Comparison of ENCODE assay signal across 8 mouse cellular contexts in the genomic region with DNA sequence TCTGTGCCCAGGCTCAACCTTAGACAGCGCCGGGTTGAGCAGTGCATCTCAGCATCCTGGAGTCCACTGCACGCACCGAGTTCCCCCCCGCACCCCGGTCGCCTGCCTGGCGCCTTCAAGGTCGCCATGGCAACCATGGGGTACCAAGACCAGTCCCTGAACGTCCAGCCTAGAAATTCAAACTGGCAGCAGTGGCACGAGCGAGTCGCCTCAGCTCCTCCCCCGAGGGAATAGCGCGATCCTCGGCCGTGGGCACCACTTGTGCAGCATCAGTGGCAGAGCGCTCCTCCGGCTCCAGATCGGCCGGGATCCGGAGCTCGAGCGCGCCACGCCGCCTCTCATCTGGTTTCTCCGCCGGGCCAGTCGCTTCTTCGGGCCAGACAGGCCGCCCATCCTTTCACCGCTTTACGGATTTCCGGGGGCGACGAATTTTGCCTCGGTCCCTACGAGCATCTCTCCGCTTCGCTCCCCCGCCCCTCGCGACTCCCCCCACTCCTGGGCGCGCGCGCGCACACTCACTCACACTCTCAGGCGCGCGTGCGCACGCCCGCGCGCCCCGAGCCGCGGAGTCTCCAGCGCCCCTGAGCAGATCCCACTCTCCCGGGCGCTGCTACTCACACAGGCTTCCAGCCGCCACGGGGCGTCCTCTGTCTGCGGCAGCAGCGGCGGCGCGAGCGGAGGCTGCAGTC. TPM values are rescaled to one million over a fixed set of nuclear protein-coding genes. Genes with fewer than 3 reads are reported as not detected.
DNase-seq lines count a peak whose midpoint lies in the region; ATAC-seq lines count a peak whose summit lies in the region.

Gene Enox1 (plus strand): TSS at position 542 of the 689 bp plus-strand sequence.

- no peaks in the 10 kb centered on the region for H3K9me3 ChIP-seq in hindbrain, embryonic 11.5 days (ENCODE audit: control insufficient read depth, low read length)
- H3K9me3 ChIP-seq in midbrain, embryonic 10.5 days (replicated peaks), result no peaks in the 10 kb centered on the region

- H3K9ac ChIP-seq in hindbrain, embryonic 11.5 days (ENCODE audit: low read depth, low read length), result peak within 1 kb of the TSS; percentile 87

- no peaks in the 10 kb centered on the region for H3K4me1 ChIP-seq in hindbrain, embryonic 11.5 days (replicated peaks; ENCODE audit: control insufficient read depth, insufficient read depth, low read length)
- peaks cover 35% of the 10 kb centered on the region for H3K4me1 ChIP-seq in midbrain, embryonic 10.5 days

- H3K4me3 ChIP-seq in hindbrain, embryonic 11.5 days (ENCODE audit: low read depth, low read length), result peak within 1 kb of the TSS; percentile 76
- H3K4me3 ChIP-seq in midbrain, embryonic 10.5 days, result peak within 1 kb of the TSS; percentile 85

- H3K27me3 ChIP-seq in hindbrain, embryonic 11.5 days (ENCODE audit: control insufficient read depth, insufficient read depth, low read length), result no peaks in the 10 kb centered on the region
- peaks cover 22% of the 10 kb centered on the region for H3K27me3 ChIP-seq in midbrain, embryonic 10.5 days (ENCODE audit: low read depth, poor library complexity, severe bottlenecking)

- peak within 1 kb of the TSS; percentile 91 for H3K27ac ChIP-seq in hindbrain, embryonic 11.5 days (ENCODE audit: low read depth, low read length)
- H3K27ac ChIP-seq in midbrain, embryonic 10.5 days (replicated peaks), result peak within 1 kb of the TSS; percentile 88

- no peaks in the 10 kb centered on the region for H3K36me3 ChIP-seq in hindbrain, embryonic 11.5 days (ENCODE audit: control insufficient read depth, insufficient read depth, low read length)
- no peaks in the 10 kb centered on the region for H3K36me3 ChIP-seq in midbrain, embryonic 10.5 days

- peak within 1 kb of the TSS; percentile 87 for H3K4me2 ChIP-seq in hindbrain, embryonic 11.5 days (replicated peaks; ENCODE audit: low read depth, low read length)

- under 1% methylated on average over 61 of the region's 73 CpGs for WGBS in hindbrain, embryonic 11.5 days
- under 1% methylated on average over 73 of the region's 73 CpGs for WGBS in midbrain, embryonic 10.5 days

- peak; percentile 52 to 75 for DNase-seq in adrenal gland, adult (ENCODE audit: inconsistent age in 2 of 2, low spot score in 1 of 2)
- peak; percentile 87 for DNase-seq in cerebellum, adult 9-11 months
- peak; percentile 72 to 86 for DNase-seq in frontal cortex, postnatal 10 days (ENCODE audit: low spot score in 2 of 2)
- DNase-seq in hindbrain, embryonic 11.5 days (ENCODE audit: low spot score), result peak; percentile 95
- peak; percentile 74 to 77 for DNase-seq in left cerebral cortex, adult 8-10 months (ENCODE audit: low spot score in 2 of 2)
- peak; percentile 89 for DNase-seq in midbrain, embryonic 10.5 days (ENCODE audit: low spot score)
- DNase-seq in skeletal muscle tissue, adult 2 months (ENCODE audit: low read depth, low spot score), result peak; percentile 24
- DNase-seq in spleen, postnatal 14 days (ENCODE audit: low spot score in 2 of 2), result no peak

- ATAC-seq in hindbrain, embryonic 11.5 days (ENCODE audit: low FRiP score), result peak; percentile 90

RNA-seq across cellular contexts. Expression of gene Enox1, which starts in this region (rescaled TPM):
- polyA plus RNA-seq in hindbrain, embryonic 11.5 days (2014; fragmentation: Nextera tagmentation; extraction: Ambion mirVana), result 17.3 and 18.3 TPM in 2 replicates
- total RNA-seq in left cerebral cortex, adult 8-10 months (2022), result 10 to 100 TPM; 38.1 to 46.3 (median 40.3) TPM
- 9.7 and 14.4 TPM in 2 replicates for polyA plus RNA-seq in midbrain, embryonic 10.5 days (2016; fragmentation: Nextera tagmentation; extraction: Ambion mirVana)

Comparison
In these comparisons a context has a peak if more than half of its experiments do, and no peak if none do; other contexts are left out.
1. DNase-seq: peak in adrenal gland, adult (2 of 2), cerebellum, adult 9-11 months (single experiment), frontal cortex, postnatal 10 days (2 of 2), hindbrain, embryonic 11.5 days (single experiment), left cerebral cortex, adult 8-10 months (2 of 2), midbrain, embryonic 10.5 days (single experiment) and skeletal muscle tissue, adult 2 months (single experiment); none in spleen, postnatal 14 days (0 of 2).